Mouse (Mus musculus) layer of hippocampus, adult 9-11 months (tissue): ENCODE measurements around the gene Brd3os.
A peak's percentile ranks its signal among the peaks of the same experiment; 100 is the strongest.

Source experiments
- DNase-seq: peaks from one replicate; pipeline ENCODE4 v3.0.0; 2022

The Brd3os gene

DNA sequence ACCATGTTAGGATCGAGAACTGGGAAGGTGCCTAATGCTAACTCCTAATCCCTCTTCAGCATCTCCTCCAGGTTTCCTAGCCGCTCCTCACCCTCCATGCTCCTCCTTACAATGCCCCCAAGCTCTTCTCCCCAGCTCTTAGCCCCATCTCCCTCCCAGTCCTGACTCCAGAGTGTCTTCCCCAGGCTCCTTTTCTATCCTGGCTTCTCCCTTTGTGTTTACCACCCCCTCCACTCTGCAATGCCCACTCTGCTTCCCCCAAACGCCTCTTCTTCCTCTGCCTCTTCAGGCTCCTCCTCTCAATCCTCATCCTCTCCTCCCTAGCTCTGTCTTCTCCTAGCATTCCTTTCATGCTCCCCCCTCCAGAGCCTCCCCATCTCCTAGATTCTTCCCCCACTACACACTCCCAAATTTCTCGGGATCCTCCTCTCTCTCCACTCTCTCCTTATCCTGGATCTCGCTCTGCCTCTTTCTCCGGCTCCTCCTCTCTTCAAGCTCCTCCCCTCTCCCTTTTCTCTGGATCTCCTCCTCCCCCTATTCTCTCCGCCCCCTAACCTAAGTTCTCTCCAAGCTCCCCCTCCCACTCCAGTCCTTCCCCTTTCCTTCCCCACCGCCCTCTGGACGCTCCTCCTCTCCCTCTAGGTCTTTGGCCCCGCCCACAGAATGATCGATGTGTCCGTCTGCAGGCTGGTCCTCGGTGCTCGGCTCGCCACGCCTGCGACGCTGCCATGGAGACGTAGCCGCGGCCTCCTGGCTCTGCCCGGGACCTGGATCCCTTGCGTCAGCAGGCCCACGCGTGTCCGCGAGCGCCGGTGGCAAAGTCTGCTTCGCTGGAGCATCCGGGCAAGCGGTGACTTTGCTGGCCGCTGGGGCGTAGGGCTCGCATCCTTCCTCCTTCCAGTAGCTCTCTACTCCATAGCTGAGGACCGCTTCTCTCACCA, at the start of gene Brd3os:
Brd3os (plus strand) TSS at position 558 of the 941 bp plus-strand sequence.
- DNase-seq: peak; percentile 98

DNA sequence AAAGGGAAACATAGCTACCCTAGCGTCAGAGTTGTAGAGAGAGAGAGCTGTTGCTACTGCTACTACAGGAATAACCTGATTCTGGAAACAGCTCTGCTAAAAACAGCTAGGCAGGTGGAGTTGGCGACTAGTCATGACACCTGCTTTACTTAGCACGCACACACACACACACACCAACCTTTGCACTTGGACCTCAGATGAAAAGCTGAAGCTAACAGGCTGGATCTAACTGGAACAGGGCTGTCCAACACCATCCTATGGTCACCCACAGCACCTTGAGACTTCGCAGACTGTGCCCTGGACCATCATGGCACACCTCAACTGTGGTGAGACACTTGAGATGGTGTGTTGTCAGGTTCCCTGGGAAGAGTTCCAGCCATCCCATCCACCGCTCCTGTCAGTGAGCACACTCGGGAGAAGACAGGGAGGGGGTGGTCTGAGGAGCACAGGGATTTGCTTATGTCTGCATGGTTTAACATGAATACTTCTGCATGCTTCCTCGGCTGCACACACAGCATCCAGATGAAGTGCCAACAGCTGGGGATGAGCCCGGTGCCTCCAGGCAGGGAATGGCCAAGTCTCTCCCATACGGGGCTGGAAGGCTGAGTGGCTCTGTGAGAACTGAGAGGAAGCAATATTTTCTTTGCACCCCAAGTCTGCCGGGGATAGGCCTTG, 47.8 kb upstream of the Brd3os start:
- DNase-seq: no peak

DNA sequence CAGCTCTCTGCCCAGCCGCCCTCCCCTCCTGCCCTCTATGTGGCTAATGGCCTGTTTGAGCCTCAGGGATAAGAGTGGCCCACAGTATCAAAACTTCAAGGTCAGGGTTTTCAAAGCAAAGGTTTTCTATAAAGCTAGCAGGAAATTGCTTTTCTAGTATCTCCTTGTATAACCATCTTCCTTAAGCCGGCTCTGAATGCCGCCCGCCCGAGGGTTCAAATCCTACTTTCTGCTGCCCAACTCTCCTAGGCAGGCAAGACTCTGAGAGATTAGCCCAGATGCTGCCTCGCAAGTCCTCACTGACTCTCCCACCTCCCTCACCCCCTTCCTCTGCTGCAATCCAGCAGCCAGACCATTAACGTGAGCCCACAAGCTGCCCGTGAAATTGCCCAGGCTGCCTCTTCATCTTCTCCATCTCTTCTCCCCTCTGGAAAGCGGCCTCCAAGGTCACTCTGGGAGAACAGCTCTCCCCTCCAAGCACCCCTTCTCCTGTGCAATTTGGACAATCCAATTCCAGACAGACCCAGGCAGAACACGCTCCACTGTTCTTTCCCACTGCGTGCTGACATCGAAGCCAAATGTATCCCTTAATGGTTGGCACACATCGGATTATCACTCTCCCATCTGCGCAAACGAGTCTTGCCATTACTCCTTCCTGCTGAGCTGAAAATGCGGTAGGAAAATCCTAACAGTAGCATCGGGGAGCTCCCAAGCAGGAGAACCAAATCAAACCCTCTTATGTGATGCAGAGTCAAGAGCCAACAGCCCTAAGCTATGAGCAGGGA, 45.3 kb upstream of the Brd3os start:
- DNase-seq: no peak

- no peak for DNase-seq
Measured at GRCm38 (mm10) chr2:27400083-27400482, 42.0 kb upstream of the Brd3os start.

- DNase-seq: no peak
Measured at GRCm38 (mm10) chr2:27401544-27401943, 40.6 kb upstream of the Brd3os start.

- no peak for DNase-seq
Measured at GRCm38 (mm10) chr2:27404375-27405093, 37.6 kb upstream of the Brd3os start.

- DNase-seq: no peak
Measured at GRCm38 (mm10) chr2:27405094-27405884, 36.8 kb upstream of the Brd3os start.

DNA sequence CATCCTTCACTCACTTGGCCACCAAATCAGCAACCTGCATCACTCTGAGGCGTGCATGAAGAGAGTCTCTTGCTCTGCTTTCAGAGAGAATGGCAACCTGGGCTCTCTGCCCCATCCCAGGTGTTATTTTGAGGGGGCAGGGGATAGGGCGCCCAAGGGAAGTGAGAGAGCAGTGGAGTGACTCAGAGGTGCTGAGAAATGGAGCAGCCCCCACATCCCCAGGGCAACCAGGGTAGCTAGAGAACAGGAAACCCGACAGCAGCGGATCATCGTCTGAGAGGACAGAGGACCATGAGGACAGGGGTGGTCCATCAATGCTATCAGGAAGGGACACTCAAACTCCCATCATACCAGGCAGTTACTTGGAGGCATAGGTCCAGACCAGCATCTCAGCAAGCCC, 35.2 kb upstream of the Brd3os start:
- DNase-seq: no peak

DNA sequence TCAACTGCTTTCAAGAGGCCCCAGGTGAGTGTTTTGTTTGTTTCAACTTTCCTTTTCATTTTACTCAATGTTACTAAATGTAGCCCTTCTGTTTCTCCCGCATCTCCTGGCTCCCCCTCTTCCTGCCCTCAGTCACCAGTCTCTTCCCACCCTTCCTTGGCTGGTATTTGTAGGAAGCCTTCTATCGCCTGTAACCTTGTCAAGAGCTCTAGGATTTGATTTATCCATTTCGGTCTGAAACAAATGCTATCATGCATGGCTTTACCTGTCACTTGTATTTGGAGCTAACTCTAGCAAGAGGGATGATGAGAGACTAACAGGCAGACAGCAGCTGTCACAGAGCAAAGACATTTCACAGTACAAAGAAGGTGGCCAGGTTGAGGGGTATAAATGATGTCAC, 33.9 kb upstream of the Brd3os start:
- no peak for DNase-seq

DNA sequence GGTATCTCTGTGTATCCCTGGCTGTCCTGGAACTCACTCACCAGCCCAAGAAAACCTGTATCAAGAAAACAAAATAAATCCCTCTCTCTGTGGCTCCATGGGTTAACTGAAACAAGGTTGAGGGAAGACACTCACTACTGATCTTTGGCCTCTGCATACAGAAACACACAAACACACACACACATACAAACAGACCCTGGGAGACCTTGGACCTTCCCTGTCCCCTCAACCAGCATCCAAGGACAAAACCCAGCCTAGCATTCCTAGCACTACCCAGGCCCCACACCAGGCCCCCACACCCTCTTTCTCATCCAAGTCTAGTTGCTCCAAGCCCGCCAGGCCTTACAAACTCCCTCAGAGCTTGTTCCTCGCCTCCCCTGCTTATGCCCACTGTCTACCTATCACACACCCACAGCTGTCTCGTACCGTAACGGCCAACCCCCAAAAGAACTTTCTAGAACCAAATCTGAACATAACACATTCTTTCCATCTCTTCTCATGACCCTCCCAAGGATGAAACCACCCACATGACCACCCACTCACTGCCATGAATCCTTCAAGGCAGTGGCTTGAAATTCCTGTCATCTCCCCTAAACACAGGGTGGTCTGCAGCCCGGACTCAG, 31.5 kb upstream of the Brd3os start:
- no peak for DNase-seq

GRCm38 (mm10) chr2:27411688-27412174, 30.4 kb upstream of the Brd3os start:
- DNase-seq: no peak

DNA sequence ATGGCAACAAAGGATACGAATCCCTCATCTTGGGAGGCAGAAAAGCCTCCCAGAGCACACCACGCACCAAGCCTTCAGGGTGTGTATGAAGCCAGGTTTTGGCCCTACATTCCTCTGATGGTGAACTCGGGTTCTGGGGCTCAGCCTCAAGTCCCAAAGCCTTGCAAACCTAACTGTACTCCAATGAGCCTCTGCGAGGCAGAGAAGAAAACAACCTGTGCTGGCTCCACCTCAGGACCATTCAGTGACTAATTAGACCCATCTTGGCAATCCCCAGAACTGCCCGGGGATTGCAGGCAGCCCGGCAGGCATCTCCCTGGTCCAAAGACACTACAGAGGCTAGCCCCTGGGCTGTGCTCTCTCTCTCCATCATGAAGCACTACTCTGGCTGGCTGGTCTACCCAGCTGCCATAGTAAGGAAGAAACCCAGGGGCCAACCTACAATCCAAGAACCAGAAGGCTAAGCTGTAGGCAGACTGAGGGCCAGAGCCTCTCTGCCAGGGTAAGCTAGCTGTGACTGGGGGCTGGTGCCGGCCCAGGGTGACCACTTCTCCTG, 29.8 kb upstream of the Brd3os start:
- DNase-seq: no peak

DNA sequence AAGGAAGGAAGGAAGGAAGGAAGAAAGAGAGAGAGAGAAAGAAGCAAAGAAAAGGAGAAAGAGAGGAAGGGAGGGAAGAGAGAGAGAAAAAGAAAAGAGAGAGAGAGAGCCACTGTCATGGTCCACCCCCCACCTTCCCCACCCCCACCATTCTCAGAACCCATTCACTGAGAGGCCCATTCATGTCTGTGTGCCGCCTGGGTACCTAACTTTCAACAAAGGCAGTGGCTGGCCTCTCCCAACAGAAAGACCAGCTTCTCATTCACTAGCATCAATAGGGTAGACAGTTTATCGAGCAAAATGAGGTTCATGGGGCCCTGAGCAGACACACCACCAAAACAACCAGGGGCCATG, 28.6 kb upstream of the Brd3os start:
- DNase-seq: no peak

DNA sequence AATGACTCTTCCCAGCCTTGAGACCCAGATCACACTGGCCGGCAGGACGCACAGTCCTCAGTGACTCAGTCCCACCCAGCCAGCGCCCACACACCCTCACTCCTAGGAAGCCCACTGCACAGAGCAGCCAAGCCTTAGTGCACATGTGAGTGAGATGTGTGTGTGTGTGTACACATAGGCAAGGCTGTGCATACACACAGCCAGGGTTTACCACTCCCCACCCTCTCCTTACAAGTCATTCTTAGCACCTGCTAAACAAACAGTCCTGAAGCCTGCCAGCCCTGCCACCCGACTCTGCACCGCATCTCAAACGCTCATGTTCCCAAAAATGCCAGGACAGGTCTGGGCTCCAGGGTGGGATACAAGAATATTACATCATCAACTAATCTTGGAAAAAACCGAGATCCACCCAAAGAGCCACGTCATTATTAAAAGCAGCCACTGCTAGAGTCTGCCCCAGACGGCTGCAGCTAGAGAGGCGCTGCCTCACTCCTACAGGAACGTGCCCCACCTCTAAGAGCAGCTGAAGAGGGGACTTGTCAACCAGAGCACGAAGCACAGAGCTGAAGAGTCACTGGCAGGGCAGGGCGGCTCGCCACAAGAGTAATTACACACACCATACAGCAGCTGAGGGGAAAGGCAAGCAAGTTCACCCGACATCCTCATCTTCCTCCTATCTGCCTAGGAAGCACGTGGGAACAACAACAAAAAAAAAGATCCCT, 28.0 kb upstream of the Brd3os start:
- no peak for DNase-seq

- no peak for DNase-seq
Measured at GRCm38 (mm10) chr2:27415060-27415783, 26.9 kb upstream of the Brd3os start.

GRCm38 (mm10) chr2:27416425-27416824, 25.7 kb upstream of the Brd3os start:
- DNase-seq: no peak

DNA sequence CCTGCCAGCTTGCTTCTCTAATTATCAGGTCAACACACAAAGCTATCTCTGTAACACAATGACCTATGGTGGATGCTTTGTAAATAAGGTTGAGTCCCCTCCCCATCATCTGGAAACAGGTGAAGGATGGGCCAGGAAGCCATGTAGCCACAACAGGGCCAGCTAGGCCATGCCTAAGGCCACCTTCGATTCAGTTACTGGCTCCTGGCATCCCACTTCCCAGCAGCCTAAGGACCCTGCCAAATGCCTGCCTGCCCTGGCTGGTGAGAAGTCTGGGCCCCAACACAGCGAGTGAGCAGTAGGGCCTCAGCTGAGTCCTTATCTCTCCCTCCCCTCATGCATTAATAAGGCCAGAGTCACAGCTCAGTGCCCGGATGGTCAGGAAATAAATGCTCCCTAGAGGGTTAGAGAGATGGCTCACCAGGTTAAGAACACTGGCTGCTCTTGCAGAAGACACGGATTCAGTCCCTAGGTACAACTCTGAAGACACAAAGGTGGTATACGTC, 24.4 kb upstream of the Brd3os start:
- no peak for DNase-seq

GRCm38 (mm10) chr2:27418577-27419070, 23.5 kb upstream of the Brd3os start:
- no peak for DNase-seq
